Mouse (Mus musculus): ENCODE data around the gene Maml1. TPM values are rescaled to one million over a fixed set of nuclear protein-coding genes. Genes with fewer than 3 reads are reported as not detected.
"Not testable (repeated sequence)": the region's sequence is repeated elsewhere in the genome, so short reads cannot be mapped to it uniquely, and the experiment has no call there.

The Maml1 gene
- total RNA-seq (2021), result 10 to 100 TPM; 11.9 to 12.5 TPM

DNA sequence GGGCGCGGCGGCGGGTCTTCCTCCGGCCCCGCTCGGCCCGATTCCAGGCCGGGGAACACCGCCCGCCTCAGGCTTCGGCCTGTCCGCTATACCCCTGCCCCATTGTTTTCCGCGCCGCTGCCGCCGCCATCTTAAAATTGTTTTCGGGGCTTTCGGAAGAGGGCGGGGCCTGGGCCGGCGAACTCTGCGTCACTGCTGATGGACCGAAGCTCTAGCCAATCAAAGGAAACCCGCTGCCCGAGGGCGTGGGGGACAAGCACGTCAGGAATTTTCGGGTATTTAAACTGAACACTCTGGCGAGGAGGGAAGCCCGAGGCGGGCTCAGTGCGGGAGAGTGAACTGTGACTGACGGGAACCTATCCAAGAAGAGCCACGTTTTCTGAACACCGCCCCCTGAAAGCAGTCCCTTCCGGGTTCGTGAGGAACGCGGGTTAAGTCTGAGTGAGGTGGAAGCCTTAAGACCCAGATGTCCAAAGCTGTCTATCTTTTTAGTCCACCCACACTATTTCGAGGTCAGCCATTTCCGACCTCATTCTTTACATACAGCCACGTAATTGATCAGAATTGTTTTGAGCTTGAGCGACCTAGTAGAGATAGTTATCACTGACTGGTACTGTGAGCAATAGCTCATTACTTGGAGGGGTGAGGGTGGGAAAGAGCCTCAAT lies at the start of gene Maml1:
Gene Maml1, minus strand, starts transcription at position 122 of the 666 bp plus-strand sequence.
- DNase-seq, result peak; percentile 98
- intact Hi-C loops (cut with DNase I), result loop anchor here (10.0 kb wide), 1 partner anchor 92 kb away; no protein-coding TSS in a partner anchor

DNA sequence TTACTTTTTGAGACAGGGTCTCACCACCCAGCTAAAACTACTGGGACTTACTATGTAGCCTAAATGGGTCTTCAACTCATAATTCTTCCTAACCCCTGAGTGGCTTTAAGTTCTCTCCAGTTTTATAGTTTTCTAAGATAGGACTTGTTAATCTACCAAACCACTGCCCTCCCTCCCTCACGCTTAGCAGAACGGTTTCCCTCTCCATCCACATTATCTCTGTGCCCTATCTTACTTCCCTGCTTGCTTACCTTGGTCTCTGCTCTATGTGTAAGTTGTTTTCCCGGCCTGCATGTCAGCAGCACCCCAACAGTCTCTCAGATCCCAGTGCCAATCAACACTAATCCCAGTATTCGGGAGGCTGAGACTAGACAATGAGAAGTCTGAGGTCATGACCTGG lies 44.8 kb upstream of the Maml1 start:
- intact Hi-C loops (cut with DNase I), result no loop called here
- DNase-seq, result no peak

DNA sequence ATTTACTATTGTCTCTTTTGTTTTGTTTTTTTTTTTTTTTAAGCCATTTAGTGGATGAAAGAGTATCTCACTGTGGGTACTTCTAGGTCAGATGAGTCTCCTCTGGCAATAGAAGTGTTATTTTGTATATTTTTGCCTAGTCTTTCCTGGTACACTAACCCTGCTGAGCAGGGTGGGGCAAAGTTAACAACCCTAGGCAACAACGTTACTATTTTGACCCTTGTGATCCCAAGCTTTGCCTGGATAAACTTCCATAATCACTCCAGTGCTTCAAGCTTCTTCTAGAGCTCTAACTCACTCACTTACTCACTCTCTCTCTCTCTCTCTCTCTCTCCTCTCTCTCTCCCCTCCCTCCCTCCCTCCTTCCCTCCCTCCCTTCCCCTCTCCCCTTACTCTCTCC lies 44.0 kb upstream of the Maml1 start:
- intact Hi-C loops (cut with DNase I), result no loop called here
- DNase-seq, result no peak

DNA sequence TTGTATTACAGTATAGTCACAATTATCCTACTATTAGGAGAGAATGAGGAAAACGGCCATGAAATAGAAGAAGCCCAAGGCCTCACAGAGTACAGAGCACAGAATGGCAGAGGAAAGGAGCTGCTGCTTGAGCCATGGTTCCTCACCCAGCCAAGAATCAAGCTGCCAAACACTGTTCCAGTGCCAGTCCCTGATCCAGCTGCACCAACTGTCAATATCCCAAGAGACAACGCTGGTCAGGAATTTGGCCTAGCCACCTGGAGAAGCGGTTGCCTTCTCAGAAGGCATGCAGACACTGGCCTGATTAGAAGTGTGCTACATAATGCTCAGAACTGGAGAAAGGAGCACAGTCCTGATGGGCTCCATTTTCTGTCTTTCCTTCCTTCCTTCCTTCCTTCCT lies 41.1 kb upstream of the Maml1 start:
- peak; percentile 7 for DNase-seq
- intact Hi-C loops (cut with DNase I), result no loop called here

DNA sequence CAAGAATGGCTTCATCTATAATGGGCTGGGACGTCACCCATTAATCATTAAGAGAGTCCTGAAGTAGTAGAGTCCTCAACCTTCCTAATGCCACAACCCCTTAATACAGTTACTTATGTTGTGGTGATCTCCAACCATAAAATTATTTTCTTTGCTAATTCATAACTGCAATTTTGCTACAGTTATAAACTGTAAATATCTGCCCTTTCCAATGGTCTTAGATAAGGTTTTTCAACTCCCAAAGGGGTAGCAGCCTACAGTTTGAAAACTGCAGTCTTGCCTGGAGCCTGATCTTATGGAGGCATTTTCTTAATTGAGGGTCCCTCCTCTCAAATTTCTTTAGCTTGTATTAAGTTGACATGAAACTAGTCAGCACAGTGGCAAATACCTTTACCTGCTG lies 37.3 kb upstream of the Maml1 start:
- intact Hi-C loops (cut with DNase I), result no loop called here
- DNase-seq, result no peak

DNA sequence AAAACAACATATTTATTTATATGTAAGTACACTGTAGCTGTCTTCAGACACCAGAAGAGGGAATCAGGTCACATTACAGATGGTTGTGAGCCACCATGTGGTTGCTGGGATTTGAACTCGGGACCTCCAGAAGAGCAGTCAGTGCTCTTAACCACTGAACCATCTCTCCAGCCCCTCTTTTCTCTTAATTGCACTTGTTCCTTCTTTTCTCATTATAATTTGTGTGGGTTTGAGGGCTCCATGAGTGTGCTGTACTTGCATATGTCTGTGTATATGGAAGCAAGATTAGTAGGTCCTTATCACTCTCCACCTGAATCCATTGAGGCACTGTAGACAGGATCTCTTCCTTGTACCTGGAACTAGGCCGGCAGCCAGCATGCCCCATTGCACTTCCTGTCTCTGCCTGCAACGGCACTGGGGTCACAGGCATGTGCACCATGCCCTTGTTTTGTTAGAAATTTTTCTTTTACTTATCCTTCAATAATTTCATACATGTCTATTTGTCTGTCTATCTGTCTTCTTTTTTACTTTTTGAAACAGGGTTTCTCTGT lies 36.0 kb upstream of the Maml1 start:
- intact Hi-C loops (cut with DNase I), result no loop called here
- DNase-seq, result no peak

DNA sequence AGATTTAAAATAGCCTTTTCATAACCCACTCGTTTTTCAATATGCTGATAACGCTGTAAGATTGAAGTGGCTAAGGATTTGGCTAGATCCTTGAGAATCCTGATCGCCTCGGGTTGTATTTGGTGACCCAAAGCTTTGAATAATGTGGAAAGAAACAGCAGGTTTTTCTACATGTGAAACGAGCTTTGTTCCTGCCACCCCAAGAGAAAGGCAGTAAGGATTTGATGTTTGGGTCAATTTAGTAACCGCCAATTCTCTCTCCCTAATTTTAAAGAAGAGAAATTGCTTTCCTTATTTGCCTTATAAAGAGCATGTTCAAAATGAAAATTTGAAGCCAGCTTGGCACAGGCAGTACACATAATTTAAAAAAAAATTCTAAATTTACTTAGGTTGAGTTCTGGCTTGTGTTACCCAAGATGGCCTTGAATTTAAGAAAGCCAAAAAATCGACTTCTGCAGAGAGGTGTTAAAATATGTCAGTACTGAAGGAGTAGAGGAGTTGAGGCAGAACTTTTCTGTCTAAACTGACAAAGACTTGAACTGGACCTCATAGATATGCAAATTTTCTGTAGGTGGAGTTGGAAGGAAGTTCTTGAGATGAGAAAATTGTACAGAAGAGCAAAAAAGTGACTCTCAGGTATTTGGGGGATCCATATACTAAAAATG lies 34.3 kb upstream of the Maml1 start:
- intact Hi-C loops (cut with DNase I), result no loop called here
- no peak for DNase-seq

DNA sequence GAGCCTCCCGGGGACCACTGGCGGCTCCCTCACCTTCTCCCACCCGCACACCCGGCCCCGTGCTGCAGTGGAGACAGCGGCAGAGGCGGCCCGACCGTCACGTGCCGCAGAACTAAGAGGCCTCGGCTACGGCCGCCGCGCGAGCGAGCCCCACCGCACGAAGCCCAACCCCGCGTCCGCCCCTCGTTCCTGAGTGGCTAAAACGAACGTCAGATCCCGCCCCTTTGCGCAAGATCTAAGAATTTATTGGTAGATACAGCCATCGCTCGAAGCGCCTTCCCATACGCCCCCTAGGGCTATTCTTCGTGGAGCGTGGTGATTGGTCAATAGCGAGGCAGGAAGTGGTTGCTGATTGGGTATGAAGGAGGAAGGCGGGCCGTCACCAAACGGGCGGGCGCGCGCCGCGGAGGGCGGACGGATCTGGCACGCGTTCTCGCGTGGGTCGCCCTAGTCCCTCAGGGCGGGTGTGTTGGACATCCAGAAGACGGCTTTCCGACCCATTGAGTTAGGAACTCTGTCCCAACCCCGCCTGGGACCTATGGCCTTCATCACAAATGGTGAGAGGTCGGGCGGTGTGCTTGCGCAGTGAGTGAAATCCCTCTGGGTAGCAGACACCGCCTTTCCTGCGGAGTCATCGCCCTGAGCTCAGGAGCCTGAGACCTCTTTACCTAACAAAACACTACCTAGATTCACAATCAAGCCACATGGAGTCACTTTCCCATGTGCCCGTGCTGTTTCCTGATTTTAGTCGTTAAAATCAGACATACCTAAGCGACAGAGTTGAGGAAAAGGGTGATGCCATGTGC lies 33.6 kb upstream of the Maml1 start, which contains the start of gene Canx:
Gene Canx, minus strand, starts transcription at position 178 of the 806 bp plus-strand sequence.
- intact Hi-C loops (cut with DNase I), result no loop called here
- DNase-seq, result peak; percentile 98

DNA sequence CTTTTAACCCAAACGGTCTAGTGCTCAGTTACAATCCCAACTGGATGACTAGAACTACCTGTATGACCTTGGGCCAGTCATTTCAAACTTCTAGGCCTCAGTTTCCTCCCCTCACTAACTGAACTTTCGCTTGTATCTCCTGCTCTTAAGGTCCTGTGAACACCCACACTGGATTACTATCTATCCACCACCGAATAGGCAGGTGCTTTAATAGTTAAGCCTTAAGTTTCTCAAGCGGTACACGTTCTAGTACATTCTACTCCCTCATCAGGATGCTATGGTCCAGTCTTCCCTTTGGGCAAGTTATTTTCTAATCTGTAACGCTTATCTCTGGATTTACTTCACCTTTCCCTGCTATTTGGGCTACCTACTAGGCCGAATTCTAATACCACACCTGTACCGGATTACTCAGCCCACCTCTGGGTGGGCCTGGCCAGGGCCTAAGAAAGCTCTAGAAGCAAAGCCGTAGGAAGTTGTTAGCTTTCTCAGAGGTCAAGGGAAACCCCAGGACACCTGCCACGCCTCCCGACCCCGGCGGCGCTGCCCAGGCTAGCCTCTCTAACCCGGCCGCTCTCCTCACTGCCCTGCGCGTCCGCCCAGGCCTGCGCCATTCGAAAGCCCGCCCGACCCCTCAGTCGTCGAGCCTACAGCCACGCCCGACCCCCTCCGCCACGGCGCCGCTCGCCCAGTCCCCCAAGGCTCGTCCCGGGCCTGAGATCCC lies 32.8 kb upstream of the Maml1 start:
- no peak for DNase-seq

DNA sequence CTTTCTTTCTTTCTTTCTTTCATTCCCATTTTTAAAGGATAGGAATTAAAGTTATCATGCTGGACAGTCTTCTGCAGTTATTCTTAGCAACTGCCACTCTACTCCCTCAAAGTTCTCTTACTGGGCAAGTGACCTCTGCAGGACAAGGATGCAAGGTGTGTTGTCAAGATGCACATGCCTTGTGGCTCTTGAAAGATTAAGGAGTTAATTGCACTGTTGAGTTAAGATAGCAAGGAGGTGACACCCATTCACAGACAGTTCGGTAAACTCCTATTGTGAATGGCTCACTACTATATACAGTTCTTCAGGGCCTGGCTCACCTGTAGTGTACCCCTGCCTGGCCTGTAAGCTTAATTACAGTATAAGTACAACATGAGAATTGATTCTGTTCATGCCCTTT lies 31.7 kb upstream of the Maml1 start:
- DNase-seq, result no peak
- intact Hi-C loops (cut with DNase I), result no loop called here

More for the DNA sequence above, 32.8 kb upstream of the Maml1 start:
- intact Hi-C loops (cut with DNase I), result no loop called here

DNA sequence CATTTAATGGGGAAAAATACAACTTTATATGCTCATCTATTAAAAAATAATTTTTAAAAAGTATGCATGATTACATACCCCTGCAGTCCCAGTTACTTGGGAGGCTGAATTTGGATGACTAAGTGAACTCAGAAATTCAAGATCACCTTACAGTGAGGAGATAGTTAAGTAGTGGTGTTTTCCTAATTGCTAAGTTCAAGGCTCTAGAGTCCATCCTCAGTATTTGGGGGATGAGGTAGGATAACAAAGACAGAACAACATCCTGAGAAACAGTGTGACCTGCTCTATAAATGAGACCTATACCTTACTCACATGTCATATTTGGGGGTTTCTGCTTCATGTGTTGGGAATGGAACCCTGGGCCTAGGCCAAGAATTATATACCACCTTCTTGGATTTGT lies 30.2 kb upstream of the Maml1 start:
- DNase-seq, result no peak
- intact Hi-C loops (cut with DNase I), result no loop called here

DNA sequence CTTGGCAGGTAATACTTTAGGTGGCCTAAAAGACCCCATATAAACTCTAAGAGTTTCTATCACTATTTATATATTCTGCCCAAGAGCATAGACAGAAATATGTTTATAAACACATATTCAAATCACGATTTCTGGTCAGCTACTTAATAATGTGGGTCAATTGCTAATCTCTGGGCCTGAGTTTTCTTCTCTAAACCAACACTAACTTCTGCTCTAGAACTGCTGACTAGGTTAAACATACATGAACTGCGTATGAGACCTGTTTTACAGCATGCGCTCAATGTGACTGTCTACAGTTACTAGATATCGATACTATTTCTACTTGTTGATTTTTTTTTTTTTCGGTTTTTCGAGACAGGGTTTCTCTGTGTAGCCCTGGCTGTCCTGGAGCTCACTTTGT lies 29.1 kb upstream of the Maml1 start:
- DNase-seq, result no peak
- intact Hi-C loops (cut with DNase I), result no loop called here

DNA sequence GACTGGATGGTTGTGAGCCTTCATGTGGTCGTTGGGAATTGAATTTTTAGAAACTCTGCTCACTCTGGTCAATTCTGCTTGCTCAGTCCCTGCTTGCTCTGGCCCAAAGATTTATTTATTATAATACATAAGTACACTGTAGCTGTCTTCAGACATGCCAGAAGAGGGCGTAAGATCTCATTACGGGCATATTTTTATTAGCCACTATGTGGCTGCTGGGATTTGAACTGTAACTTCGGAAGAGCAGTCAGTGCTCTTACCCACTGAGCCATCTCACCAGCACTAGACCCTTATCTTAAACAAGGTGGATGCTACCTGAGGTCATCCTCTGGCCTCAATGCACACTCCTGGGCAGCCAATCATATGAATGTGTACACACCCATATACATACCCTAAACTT lies 27.2 kb upstream of the Maml1 start:
- DNase-seq; intact Hi-C loops (cut with DNase I): not testable (repeated sequence)

DNA sequence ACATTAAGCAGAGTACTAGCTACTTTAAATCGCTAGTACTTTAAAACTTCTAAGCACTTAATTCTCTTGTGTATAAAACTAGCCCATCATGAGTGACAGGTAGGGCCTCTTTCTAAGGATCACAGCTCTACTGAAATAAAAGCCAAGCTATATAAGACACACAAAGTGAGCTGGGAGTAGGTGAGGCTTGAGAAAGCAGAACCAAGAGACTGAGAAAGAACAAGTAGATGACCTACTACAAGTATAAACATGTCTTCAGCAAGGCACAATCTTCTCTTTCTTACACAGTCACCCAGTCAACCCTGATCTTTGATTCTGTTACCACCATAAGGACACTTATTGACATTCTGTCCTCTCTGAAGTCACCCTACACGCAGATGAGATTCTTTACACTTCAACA lies 20.7 kb upstream of the Maml1 start:
- no peak for DNase-seq
- intact Hi-C loops (cut with DNase I), result no loop called here

DNA sequence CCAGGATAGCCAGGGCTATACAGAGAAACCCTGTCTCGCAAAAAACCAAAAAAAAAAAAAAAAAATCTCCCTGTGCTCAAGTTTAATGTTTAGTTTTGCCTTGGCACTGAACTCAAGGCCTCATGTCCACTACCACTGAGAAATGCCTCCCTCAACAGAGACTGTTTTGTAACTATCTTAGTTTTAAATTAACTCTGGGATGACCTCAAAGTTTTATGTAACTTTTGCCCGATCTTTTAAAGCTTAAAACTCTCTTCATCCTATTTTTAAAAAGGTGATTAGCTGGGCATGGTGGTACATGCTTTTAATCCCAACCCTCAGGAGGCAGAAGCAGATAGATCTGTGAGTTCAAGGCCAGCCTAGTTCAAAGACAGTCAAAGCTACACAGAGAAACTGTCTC lies 11.3 kb upstream of the Maml1 start:
- DNase-seq, result no peak
- intact Hi-C loops (cut with DNase I), result no loop called here

DNA sequence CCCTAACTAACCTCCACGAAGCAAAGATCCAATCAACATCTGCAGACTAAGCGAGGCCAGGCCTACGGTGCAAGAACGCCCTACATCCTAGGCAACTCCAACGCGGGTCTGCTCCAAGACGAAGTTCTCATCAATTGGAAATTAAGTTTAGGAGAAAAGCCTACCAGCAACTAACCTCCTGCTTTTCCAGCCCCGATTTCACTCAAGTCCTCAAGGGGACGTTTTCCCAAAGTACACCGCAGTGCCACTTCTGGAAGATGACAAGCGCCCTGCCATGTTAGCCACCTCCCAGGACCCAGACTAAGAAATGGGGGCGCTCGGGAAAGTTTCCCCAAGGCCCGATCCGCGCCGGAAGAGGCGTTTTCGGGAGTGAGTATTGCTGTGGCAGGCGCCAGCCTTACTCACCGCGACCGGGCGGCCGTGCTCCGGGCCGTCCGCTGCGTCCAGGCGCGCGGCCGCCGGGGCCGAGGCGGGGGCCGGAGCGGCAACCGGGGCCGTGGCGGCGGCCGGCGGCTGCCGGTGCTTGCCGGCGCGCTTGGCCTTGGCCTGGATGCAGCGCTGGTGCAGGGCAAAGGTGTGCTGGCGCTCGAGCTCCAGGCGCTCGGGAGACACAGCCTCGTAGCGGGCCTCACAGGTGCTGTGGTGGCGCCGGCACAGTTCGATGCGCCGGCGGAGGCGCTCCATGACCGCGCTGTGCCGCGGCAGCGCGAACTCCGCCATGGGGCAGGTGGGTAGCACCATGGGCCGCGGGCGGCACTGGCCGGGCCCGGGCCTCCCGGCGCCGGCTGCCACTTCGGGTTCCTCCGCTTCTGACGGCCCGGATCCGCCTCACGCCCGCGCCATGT lies 568 bp downstream of the Maml1 start:
- intact Hi-C loops (cut with DNase I), result loop anchor here (10.0 kb wide), 1 partner anchor 93 kb away; no protein-coding TSS in a partner anchor
- peak; percentile 41 for DNase-seq

DNA sequence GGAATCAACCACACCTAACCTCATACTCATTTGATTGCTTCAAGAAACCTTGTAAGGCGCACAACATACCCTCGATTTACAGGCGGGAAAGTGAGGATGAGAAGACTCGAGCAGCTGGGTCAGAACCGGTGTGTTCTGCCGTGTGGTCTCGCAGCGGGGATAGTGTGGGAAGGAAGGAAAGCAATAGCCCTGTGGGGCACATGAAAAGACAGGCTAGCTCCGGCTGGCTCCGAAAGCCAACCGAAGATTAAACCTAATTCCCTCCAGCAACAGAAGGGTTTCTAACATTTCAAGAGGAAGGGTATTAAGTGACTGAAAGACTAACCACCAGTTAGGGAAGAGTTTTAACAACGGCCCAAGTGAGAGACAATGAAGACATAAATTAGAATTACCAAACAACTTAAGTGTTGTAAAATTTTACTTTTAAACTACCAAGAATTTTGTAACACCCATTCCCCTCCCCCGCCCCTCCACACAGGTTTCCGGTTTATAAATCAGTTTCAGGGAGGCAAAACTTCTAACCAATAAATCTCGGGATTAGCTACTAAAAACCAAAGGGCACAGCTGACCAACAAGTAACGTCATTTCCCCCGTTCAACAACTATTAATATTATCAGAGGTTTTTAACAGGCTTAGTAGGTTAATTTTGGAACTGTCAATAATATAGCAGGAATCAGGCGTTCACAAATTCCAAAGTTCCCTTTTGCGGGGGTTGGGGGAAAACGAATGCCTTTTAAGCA lies 1.5 kb downstream of the Maml1 start:
- intact Hi-C loops (cut with DNase I), result loop anchor here (10.0 kb wide), 1 partner anchor 94 kb away; no protein-coding TSS in a partner anchor
- DNase-seq, result no peak

DNA sequence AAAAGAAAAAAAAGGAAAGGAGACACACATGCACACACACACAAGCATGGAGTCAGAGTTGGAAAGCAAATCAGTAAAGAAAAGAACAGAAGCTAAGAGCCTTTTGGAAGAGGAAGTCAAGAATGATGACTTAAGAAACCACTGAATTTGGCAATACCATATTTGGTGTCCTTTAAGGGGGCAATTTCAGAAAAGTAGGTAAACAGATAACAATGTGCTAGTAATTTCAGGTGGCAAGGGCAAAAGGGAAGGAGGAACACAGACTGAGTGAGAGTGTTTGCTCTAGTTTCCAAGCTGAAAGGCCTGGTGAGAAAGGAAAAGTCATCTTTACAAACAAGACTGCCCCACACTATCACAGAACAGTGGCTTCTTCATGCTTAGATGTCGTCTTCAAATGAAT lies 5.7 kb downstream of the Maml1 start:
- no peak for DNase-seq
- intact Hi-C loops (cut with DNase I), result no loop called here

DNA sequence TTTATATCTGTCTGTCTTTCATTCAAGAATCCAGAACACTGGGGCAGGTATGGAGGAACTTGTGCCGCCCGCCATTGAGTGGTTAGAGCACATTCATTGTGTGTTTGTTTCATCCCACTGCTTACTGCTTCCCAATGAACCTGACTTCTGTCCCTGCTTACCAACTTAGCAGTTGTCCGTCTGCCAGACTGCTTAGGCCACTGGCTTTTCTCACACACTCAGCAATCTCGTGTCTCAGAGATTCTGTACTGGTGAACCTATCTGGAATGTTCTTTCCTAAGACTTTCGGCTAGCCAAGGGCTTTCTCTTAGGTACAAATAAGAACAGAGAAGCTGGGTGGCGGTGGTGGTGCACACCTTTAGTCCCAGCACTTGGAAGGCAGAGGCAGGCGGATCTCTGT lies 6.4 kb downstream of the Maml1 start:
- intact Hi-C loops (cut with DNase I), result no loop called here
- DNase-seq, result no peak
